Mouse (Mus musculus): ENCODE results near the gene Cacna2d1. TPM values are rescaled to one million over a fixed set of nuclear protein-coding genes. Genes with fewer than 3 reads are reported as not detected.

Cacna2d1 gene
- polyA plus RNA-seq, 1 experiment from 2014 or later, result 41.3 TPM

Other genes starting within 250 kb of the Cacna2d1 start
- not detected in 2 replicates for gene Speer4c, start 220.4 kb upstream of the Cacna2d1 start, polyA plus RNA-seq (2016; fragmentation: Nextera tagmentation; extraction: Ambion mirVana)

Measured in hindbrain, embryonic 12.5 days (tissue).